Mouse (Mus musculus): Measurements from ENCODE around the gene Xab2. TPM values are rescaled to one million over a fixed set of nuclear protein-coding genes. Genes with fewer than 3 reads are reported as not detected.

Xab2 gene
- total and polyA plus RNA-seq, 3 experiments = 38.8 to 48.9 (median 47.1) TPM

DNA sequence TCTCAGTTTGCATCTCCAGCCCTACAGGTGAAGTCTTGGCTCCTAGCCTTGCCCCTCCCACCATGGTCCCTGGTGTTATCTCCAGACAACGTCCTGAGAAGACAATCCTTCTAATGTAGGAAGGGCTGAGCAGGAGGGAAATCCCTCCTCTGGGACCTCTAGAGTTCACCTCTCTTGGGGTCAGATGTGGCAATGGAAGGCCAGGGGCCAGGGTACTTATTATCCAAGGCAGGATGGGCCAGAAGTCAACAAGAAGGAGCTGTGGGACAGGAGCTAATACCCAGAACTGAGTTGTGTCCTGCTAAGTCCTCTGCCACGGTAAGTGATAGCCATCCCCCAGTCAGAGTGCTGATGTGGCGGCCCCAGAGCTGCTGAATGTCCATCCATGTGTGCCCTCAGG, 34.4 kb upstream of the Xab2 start, which contains the start of gene Retn:
Retn (plus strand) TSS at position 245 of the 400 bp plus-strand sequence.
- Histone ChIP-seq H3K4me3 (ENCODE audit: low read depth, low read length) (no peak within 1 kb of the TSS), H3K27me3 (ENCODE audit: insufficient read depth, low read length) (peaks cover 45% of the 10 kb centered on the region), H3K9me3 (replicated peaks) (no peaks in the 10 kb centered on the region), H3K36me3 (replicated peaks) (no peaks in the 10 kb centered on the region), H3K4me1 (ENCODE audit: insufficient read depth, low read depth, low read length) (no peaks in the 10 kb centered on the region)
- no peak for TF ChIP-seq GATA2 (IDR thresholded peaks at IDR 0.05; ENCODE audit: borderline replicate concordance, low read depth, low read length)
- TF ChIP-seq CTCF (IDR thresholded peaks at IDR 0.05; ENCODE audit: low read depth, low read length) = no peak
- TF ChIP-seq POLR2AphosphoS5 (IDR thresholded peaks at IDR 0.05; ENCODE audit: insufficient replicate concordance, low read depth, low read length) = no peak
- TF ChIP-seq GATA1 (IDR thresholded peaks at IDR 0.05; ENCODE audit: borderline replicate concordance, low read length) = no peak
- no peak for TF ChIP-seq TAL1 (conservative IDR thresholded peaks at IDR 0.05; ENCODE audit: low read depth, low read length)
- no peak for ATAC-seq (ENCODE audit: extremely low read depth, insufficient number of reproducible peaks, low FRiP score, poor library complexity, severe bottlenecking)
- DNase-seq (ENCODE audit: low spot score) = no peak

DNA sequence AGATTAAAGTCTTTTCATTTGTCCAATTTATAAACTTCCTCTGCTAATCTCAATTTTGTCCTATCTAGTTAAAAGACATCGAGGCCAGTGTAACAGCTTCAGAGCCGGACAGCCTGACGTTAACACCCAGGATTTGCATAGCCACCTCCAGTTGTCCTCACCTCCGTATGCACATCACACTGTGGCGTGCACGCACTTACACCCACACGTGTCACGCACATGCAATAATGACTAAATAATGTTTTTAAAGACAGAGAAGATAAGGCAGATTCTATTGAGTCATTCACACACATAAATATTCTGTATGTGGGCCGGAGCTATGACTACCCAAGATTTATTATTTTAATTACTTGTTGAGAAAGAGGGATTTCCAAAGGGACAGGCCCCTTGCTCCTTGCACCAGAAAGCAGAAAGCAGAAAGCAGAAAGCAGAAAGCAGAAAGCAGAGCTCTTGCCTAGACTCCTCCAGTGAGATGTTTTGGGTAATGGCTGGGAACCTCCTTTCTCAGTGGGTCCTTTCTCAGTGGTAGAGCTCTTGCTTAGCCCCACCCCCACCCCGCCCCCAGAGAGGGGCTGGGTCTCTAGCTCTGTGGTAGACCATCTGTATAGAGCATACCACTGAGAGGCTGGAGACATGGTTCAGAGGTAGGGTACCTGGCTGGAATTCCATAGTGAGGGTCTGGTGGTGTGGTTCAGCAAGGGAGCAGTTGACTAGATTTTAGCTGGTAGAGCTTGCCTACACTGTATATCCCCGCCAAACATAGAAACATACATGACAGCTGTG, 33.8 kb upstream of the Xab2 start:
- TF ChIP-seq TAL1 (conservative IDR thresholded peaks at IDR 0.05; ENCODE audit: low read depth, low read length) = no peak
- no peak for TF ChIP-seq CTCF (IDR thresholded peaks at IDR 0.05; ENCODE audit: low read depth, low read length)
- no peak for TF ChIP-seq POLR2AphosphoS5 (IDR thresholded peaks at IDR 0.05; ENCODE audit: insufficient replicate concordance, low read depth, low read length)
- no peak for TF ChIP-seq GATA1 (IDR thresholded peaks at IDR 0.05; ENCODE audit: borderline replicate concordance, low read length)
- no peak for TF ChIP-seq GATA2 (IDR thresholded peaks at IDR 0.05; ENCODE audit: borderline replicate concordance, low read depth, low read length)
- H3K9me3 ChIP-seq (replicated peaks) = no peaks in the 10 kb centered on the region
- H3K36me3 ChIP-seq (replicated peaks) = no peaks in the 10 kb centered on the region
- H3K27me3 ChIP-seq (ENCODE audit: insufficient read depth, low read length) = peaks cover 51% of the 10 kb centered on the region
- H3K4me1 ChIP-seq (ENCODE audit: insufficient read depth, low read depth, low read length) = no peaks in the 10 kb centered on the region
- H3K4me3 ChIP-seq (ENCODE audit: low read depth, low read length) = no peak overlapping the region
- ATAC-seq (ENCODE audit: extremely low read depth, insufficient number of reproducible peaks, low FRiP score, poor library complexity, severe bottlenecking) (no peak), DNase-seq (ENCODE audit: low spot score) (no peak)

DNA sequence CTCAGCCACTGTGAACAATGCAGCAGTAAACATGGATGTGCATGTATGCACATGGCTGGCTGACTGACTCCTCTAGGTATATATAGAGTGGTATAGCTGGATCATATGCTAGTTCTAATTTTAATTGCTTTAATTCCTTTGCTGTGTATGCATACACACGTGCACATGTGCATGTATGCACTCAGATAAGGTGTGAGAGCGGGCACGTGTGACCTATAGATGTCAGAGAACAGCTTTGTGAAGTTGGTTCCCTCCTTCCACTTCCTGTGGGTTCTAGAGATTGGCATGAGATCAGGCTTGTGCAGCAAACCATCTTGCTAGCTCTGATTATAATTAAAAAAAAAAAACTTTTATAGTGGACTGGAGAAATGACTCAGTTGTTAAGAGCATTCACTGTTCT, 31.7 kb upstream of the Xab2 start:
- ATAC-seq (ENCODE audit: extremely low read depth, insufficient number of reproducible peaks, low FRiP score, poor library complexity, severe bottlenecking) (no peak), DNase-seq (ENCODE audit: low spot score) (no peak)
- H3K9me3 ChIP-seq (replicated peaks) = no peaks in the 10 kb centered on the region
- no peaks in the 10 kb centered on the region for H3K36me3 ChIP-seq (replicated peaks)
- TF ChIP-seq GATA2 (IDR thresholded peaks at IDR 0.05; ENCODE audit: borderline replicate concordance, low read depth, low read length) (no peak), POLR2AphosphoS5 (IDR thresholded peaks at IDR 0.05; ENCODE audit: insufficient replicate concordance, low read depth, low read length) (no peak), GATA1 (IDR thresholded peaks at IDR 0.05; ENCODE audit: borderline replicate concordance, low read length) (no peak), TAL1 (conservative IDR thresholded peaks at IDR 0.05; ENCODE audit: low read depth, low read length) (no peak), CTCF (IDR thresholded peaks at IDR 0.05; ENCODE audit: low read depth, low read length) (no peak)
- no peak overlapping the region for H3K4me3 ChIP-seq (ENCODE audit: low read depth, low read length)
- peaks cover 51% of the 10 kb centered on the region for H3K27me3 ChIP-seq (ENCODE audit: insufficient read depth, low read length)
- H3K4me1 ChIP-seq (ENCODE audit: insufficient read depth, low read depth, low read length) = peaks cover 2% of the 10 kb centered on the region; the same call in 1 of the 2 replicates

DNA sequence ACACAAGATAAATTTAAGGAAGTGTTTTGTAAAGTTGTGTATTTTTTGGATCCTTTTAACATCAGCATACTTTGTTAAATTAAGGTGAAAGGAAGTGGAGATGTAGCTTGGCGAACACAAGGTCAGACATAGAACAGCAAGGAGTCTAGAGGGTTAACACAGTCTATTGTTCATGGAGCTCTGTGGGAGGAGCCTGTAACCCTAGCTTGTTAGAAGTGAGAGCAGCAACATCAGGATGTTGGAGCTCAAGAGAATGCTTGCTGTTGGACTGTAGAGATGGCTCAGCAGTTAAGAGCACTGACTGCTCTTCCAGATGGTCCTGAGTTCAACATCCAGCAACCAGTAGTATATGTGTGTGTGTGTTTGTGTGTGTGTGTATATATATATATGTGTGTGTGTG, 27.9 kb upstream of the Xab2 start:
- ATAC-seq (ENCODE audit: extremely low read depth, insufficient number of reproducible peaks, low FRiP score, poor library complexity, severe bottlenecking) (no peak), DNase-seq (ENCODE audit: low spot score) (no peak)
- H3K27me3 ChIP-seq (ENCODE audit: insufficient read depth, low read length) = peaks cover 27% of the 10 kb centered on the region
- H3K36me3 ChIP-seq (replicated peaks) = peaks cover 2% of the 10 kb centered on the region
- H3K4me1 ChIP-seq (ENCODE audit: insufficient read depth, low read depth, low read length) = peaks cover 8% of the 10 kb centered on the region
- H3K9me3 ChIP-seq (replicated peaks) = no peaks in the 10 kb centered on the region
- TF ChIP-seq POLR2AphosphoS5 (IDR thresholded peaks at IDR 0.05; ENCODE audit: insufficient replicate concordance, low read depth, low read length) (no peak), GATA1 (IDR thresholded peaks at IDR 0.05; ENCODE audit: borderline replicate concordance, low read length) (no peak), CTCF (IDR thresholded peaks at IDR 0.05; ENCODE audit: low read depth, low read length) (no peak), TAL1 (conservative IDR thresholded peaks at IDR 0.05; ENCODE audit: low read depth, low read length) (no peak), GATA2 (IDR thresholded peaks at IDR 0.05; ENCODE audit: borderline replicate concordance, low read depth, low read length) (no peak)
- H3K4me3 ChIP-seq (ENCODE audit: low read depth, low read length) = no peak overlapping the region

DNA sequence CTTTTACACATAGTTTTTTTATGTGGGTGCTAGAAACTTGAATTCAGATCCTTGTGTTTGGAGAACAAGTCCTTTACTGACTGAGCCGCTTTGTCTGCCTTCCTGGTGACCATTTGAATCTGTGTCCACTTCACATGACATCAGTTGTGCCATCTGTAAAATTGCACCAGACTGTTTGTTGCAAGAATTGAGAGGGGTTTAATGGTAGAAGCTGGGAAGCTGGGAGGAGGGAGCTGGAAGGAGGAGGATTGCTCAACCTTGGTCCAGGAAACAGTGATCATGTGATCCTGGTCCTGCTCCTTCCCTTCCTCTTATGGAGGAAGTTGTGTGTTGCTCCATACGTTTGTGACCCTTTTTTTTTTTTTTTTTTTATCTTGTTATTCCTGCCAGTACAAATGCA, 27.2 kb upstream of the Xab2 start:
- no peak for DNase-seq (ENCODE audit: low spot score)
- H3K4me1 ChIP-seq (ENCODE audit: insufficient read depth, low read depth, low read length) = peaks cover 8% of the 10 kb centered on the region
- no peak for ATAC-seq (ENCODE audit: extremely low read depth, insufficient number of reproducible peaks, low FRiP score, poor library complexity, severe bottlenecking)
- no peaks in the 10 kb centered on the region for H3K9me3 ChIP-seq (replicated peaks)
- peaks cover 7% of the 10 kb centered on the region for H3K36me3 ChIP-seq (replicated peaks)
- TF ChIP-seq GATA2 (IDR thresholded peaks at IDR 0.05; ENCODE audit: borderline replicate concordance, low read depth, low read length) (no peak), CTCF (IDR thresholded peaks at IDR 0.05; ENCODE audit: low read depth, low read length) (no peak), TAL1 (conservative IDR thresholded peaks at IDR 0.05; ENCODE audit: low read depth, low read length) (no peak), POLR2AphosphoS5 (IDR thresholded peaks at IDR 0.05; ENCODE audit: insufficient replicate concordance, low read depth, low read length) (no peak), GATA1 (IDR thresholded peaks at IDR 0.05; ENCODE audit: borderline replicate concordance, low read length) (no peak)
- H3K27me3 ChIP-seq (ENCODE audit: insufficient read depth, low read length) = peaks cover 27% of the 10 kb centered on the region
- H3K4me3 ChIP-seq (ENCODE audit: low read depth, low read length) = no peak overlapping the region

DNA sequence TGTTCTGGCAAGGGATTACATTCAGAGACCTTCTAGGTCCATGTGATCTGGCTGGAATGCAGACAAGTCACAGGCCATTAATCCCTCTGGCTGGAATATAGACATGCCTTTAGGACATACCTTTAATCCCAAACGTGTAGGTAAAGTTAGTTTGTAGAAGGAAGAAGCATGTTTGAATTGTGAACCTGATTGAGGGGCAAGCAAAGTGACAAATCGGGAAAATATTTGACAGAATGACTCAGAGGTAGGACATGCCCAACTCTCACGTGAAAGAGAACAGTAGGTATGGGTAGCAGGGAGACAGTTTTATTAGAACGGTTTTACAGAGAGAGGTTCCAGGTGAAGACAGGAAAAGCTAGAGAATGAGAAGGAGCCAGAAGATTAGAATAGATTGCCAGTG, 26.4 kb upstream of the Xab2 start:
- no peak for TF ChIP-seq CTCF (IDR thresholded peaks at IDR 0.05; ENCODE audit: low read depth, low read length)
- TF ChIP-seq POLR2AphosphoS5 (IDR thresholded peaks at IDR 0.05; ENCODE audit: insufficient replicate concordance, low read depth, low read length) = no peak
- TF ChIP-seq GATA2 (IDR thresholded peaks at IDR 0.05; ENCODE audit: borderline replicate concordance, low read depth, low read length) = no peak
- TF ChIP-seq TAL1 (conservative IDR thresholded peaks at IDR 0.05; ENCODE audit: low read depth, low read length) = no peak
- no peak for TF ChIP-seq GATA1 (IDR thresholded peaks at IDR 0.05; ENCODE audit: borderline replicate concordance, low read length)
- H3K4me3 ChIP-seq (ENCODE audit: low read depth, low read length) = no peak overlapping the region
- DNase-seq (ENCODE audit: low spot score) (no peak), ATAC-seq (ENCODE audit: extremely low read depth, insufficient number of reproducible peaks, low FRiP score, poor library complexity, severe bottlenecking) (no peak)
- H3K9me3 ChIP-seq (replicated peaks) = no peaks in the 10 kb centered on the region
- H3K4me1 ChIP-seq (ENCODE audit: insufficient read depth, low read depth, low read length) = peaks cover 8% of the 10 kb centered on the region
- H3K36me3 ChIP-seq (replicated peaks) = peaks cover 14% of the 10 kb centered on the region
- H3K27me3 ChIP-seq (ENCODE audit: insufficient read depth, low read length) = peaks cover 27% of the 10 kb centered on the region

Data from G1E (cell line).